Mouse (Mus musculus) adrenal gland, adult 10 weeks (tissue): ENCODE results near the gene Gm11437. TPM values are rescaled to one million over a fixed set of nuclear protein-coding genes. Genes with fewer than 3 reads are reported as not detected.

Experiments
- polyA plus RNA-seq: library from polyadenylated mRNA; stranded (reverse); fragments of 350-450 nt; fragmentation: Illumina TruSeq; extraction: RNeasy Lipid Tissue Mini Kit (QIAGEN cat#74804); gene quantifications from one replicate; pipeline ENCODE4 v1.2.3, GENCODE M21; 2014; ENCODE audit warnings: low read depth, low replicate concordance

Gm11437 gene
- polyA plus RNA-seq, result not detected

GRCm38 (mm10) chr11:84167046-84167526, at the start of gene Gm11437:
TSS of gene Gm11437 (minus strand) at chr11:84167476.

GRCm38 (mm10) chr11:84128943-84129798, 38.1 kb downstream of the Gm11437 start, which contains the start of the genes Tada2a and Acaca:
TSS of gene Tada2a (minus strand) at chr11:84129600.
TSS of gene Acaca (plus strand) at chr11:84129672.

Other genes with a start within 250 kb of the Gm11437 start
- 71.7 TPM for gene Ddx52, start 225.4 kb downstream of the Gm11437 start, polyA plus RNA-seq
- gene Synrg, start 203.0 kb downstream of the Gm11437 start, polyA plus RNA-seq, result 38.0 TPM
- gene Dusp14, start 98.2 kb downstream of the Gm11437 start, polyA plus RNA-seq, result 4.3 TPM
- gene Tada2a, start 37.9 kb downstream of the Gm11437 start, polyA plus RNA-seq, result 15.7 TPM
- gene Acaca, start 37.8 kb downstream of the Gm11437 start, polyA plus RNA-seq, result 121 TPM